Mouse (Mus musculus) midbrain, embryonic 14.5 days (tissue): Measurements from ENCODE around the gene Psg27. TPM values are rescaled to one million over a fixed set of nuclear protein-coding genes. Genes with fewer than 3 reads are reported as not detected.
"Not testable (repeated sequence)": the region's sequence is repeated elsewhere in the genome, so short reads cannot be mapped to it uniquely, and the experiment has no call there.

Experiments
- ATAC-seq: fragments of 200-750 bp; cut with Nextera tagmentation; 2 replicates; pipeline ENCODE4 v1.8.0; 2017; ENCODE audit warnings: moderate number of reproducible peaks, moderate library complexity; ENCODE audit not compliant: low FRiP score, low TSS enrichment
- DNase-seq: peaks from one replicate; pipeline ENCODE4 v3.0.0-alpha.2; 2015
- H3K27ac ChIP-seq: fragments of 300-500 bp; sonication (generic); replicated peaks from 2 replicates; pipeline ENCODE4 v1.5.1; 2014; ENCODE audit warnings: mild to moderate bottlenecking, low read depth, low read length, moderate library complexity
- H3K27me3 ChIP-seq: fragments of 300-500 bp; sonication (generic); 2 replicates; pipeline ENCODE4 v1.6.1; 2014; ENCODE audit warnings: low read length, control low read depth, mixed read lengths; ENCODE audit not compliant: control insufficient read depth, insufficient read depth
- H3K36me3 ChIP-seq: fragments of 300-500 bp; sonication (generic); 2 replicates; pipeline ENCODE4 v1.6.1; 2014; ENCODE audit warnings: low read length, control low read depth; ENCODE audit not compliant: control insufficient read depth, insufficient read depth
- H3K4me1 ChIP-seq: fragments of 300-500 bp; sonication (generic); 2 replicates; pipeline ENCODE4 v1.6.1; 2014; ENCODE audit warnings: mild to moderate bottlenecking, antibody characterized with exemption, low read length, control low read depth; ENCODE audit not compliant: control insufficient read depth, insufficient read depth
- H3K4me2 ChIP-seq: fragments of 300-500 bp; sonication (generic); 2 replicates; pipeline ENCODE4 v1.6.1; 2014; ENCODE audit warnings: mild to moderate bottlenecking, low read length, moderate library complexity
- H3K4me3 ChIP-seq: fragments of 300-500 bp; sonication (generic); replicated peaks from 2 replicates; pipeline ENCODE4 v1.5.1; 2014; ENCODE audit warnings: low read depth, low read length
- H3K9ac ChIP-seq: fragments of 300-500 bp; sonication (generic); replicated peaks from 2 replicates; pipeline ENCODE4 v1.6.1; 2014; ENCODE audit warnings: mild to moderate bottlenecking, low read length, moderate library complexity
- H3K9me3 ChIP-seq: fragments of 300-500 bp; sonication (generic); 2 replicates; pipeline ENCODE4 v1.6.1; 2016; ENCODE audit warnings: low read length, control low read depth, mixed read lengths; ENCODE audit not compliant: control insufficient read depth
- WGBS: fragments of 180-500 bp; shearing (Covaris S2); extraction: QIAGEN DNeasy Blood & Tissue Kit; methylation state at CpG from one replicate; pipeline ENCODE4 v1.1.7; 2014; 5-methylcytosine and 5-hydroxymethylcytosine counted together
- polyA plus RNA-seq: library from polyadenylated mRNA; unstranded; fragments of >200 nt; fragmentation: Nextera tagmentation; extraction: Ambion mirVana; gene quantifications from 2 replicates; pipeline ENCODE4 v1.2.1, GENCODE M21; 2014

Gene Psg27
- polyA plus RNA-seq, result not detected in 2 replicates

DNA sequence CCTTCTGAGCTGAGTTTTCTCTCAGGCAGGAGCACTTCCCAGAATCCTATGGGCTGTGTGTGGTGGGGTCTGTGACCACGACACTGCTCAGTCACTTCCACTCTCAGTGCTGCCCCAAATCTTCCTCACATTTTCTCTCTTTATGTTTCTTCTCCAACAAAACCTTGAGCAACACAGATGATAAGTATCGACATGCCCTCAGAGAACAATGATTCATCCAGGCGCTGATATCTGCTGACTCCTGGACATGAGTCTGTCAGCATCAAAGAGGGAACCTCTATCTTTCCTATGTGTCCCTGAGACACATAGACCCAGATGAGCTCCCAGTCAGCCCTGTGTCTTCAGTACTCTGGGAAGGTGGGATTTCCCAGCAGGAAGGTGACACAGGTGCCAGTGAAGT lies at the start of gene Psg27:
Gene Psg27, minus strand, starts transcription at position 101 of the 400 bp plus-strand sequence.
- Histone ChIP-seq H3K27ac (no peak within 1 kb of the TSS), H3K4me2 (no peak within 1 kb of the TSS), H3K9me3 (no peaks in the 10 kb centered on the region; the same call in 1 of the 2 replicates), H3K36me3 (no peaks in the 10 kb centered on the region), H3K9ac (no peak within 1 kb of the TSS), H3K27me3 (no peaks in the 10 kb centered on the region), H3K4me1 (no peaks in the 10 kb centered on the region), H3K4me3 (no peak within 1 kb of the TSS)
- DNase-seq (no peak), ATAC-seq (no peak)
- WGBS, result 81% methylated on average over 3 of the region's 3 CpGs

DNA sequence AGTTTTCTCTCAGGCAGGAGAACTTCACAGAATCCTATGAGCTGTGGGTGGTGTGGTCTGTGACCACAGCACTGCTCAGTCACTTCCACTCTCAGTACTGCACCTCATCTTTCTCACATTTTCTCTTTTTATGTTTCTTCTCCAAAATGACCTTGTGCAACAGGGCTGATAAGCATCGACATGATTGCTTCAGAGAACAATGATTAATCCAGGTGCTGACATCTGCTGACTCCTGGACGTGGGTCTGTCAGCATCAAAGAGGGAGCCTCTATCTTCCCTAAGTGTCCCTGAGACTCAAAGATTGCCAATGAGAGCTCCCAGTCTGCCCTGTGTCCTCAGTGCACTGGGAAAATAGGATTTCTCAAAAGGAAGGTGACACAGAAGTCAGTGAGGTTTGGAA lies 49.3 kb upstream of the Psg27 start, which contains the start of gene Psg23:
Gene Psg23, minus strand, starts transcription at position 101 of the 400 bp plus-strand sequence.
- H3K9ac ChIP-seq, H3K4me3 ChIP-seq, H3K27ac ChIP-seq, DNase-seq, H3K4me1 ChIP-seq, H3K27me3 ChIP-seq, ATAC-seq, H3K4me2 ChIP-seq, H3K36me3 ChIP-seq, H3K9me3 ChIP-seq: not testable (repeated sequence)
- 54% methylated on average over 1 of the region's 2 CpGs for WGBS

DNA sequence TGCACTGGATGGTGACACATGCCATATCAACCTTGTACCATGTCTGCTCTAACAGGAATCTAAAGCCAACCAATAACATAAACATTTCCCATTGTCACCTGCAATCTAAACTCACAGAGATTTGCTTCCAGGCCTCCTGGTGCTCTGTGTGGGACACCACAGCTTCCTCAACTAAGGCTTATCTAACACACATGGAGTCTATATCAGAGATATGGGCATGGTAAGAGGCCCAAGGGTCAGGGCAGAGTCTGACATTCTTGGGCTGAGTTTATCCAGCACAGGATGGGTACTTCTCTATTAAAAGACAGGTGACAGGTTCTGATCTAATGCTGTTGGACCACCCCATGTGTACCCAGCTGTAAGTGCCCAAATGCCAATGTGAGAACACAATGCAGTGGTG lies 7.3 kb downstream of the Psg27 start:
- H3K27me3 ChIP-seq, result no peaks in the 10 kb centered on the region
- ATAC-seq, result no peak
- no peaks in the 10 kb centered on the region for H3K36me3 ChIP-seq
- no peak overlapping the region for H3K27ac ChIP-seq
- H3K4me2 ChIP-seq, result no peak overlapping the region
- DNase-seq, result no peak
- no peak overlapping the region for H3K4me3 ChIP-seq
- no peak overlapping the region for H3K9ac ChIP-seq
- no peaks in the 10 kb centered on the region for H3K4me1 ChIP-seq
- no peaks in the 10 kb centered on the region for H3K9me3 ChIP-seq

DNA sequence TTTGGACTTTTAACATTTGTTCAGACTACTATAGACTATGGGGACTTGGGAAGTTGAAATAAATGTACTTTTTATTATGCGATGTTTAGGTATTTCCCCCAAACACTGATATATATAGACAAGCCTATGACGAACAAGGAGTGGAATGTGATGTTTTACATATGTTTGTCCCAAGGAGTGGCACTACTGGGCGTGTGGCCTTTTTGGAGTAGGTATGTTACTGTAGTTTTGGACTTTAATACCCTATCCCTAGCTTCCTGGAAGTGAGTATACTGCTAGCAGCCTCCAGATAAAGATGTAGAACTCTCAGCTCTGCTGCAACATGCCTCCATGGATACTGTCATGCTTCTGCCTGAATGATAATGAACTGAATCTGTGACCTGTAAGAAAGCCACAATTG lies 11.4 kb downstream of the Psg27 start:
- WGBS, result 81% methylated on average over 3 of the region's 3 CpGs
- H3K4me3 ChIP-seq, ATAC-seq: not testable (repeated sequence)

DNA sequence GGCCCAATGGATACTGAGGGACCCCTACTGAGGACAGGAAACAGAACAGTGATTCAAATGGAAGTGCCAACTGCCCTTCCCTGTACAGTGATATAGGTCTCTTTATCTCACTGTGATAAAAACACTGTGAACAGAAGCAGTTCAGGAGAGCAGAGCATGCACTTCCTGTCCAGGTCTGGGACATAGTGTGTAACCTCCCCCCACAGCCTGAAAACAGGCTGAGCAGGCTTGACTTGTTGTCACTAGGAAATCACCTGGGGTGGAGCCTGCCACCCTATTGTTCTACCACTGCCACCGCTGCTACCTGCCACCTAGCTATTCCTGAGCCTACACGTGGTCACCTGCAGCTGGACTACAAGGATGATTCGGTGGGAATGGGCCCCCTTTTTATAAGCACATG lies 33.7 kb downstream of the Psg27 start:
- Histone ChIP-seq H3K27me3 (no peaks in the 10 kb centered on the region), H3K9ac (no peak overlapping the region), H3K4me3 (no peak overlapping the region), H3K4me1 (no peaks in the 10 kb centered on the region), H3K36me3 (no peaks in the 10 kb centered on the region), H3K9me3 (no peaks in the 10 kb centered on the region; the same call in 1 of the 2 replicates), H3K27ac (no peak overlapping the region), H3K4me2 (no peak overlapping the region)
- ATAC-seq (no peak), DNase-seq (no peak)
- WGBS, result 61% methylated on average over 3 of the region's 3 CpGs

More for the DNA sequence above, 11.4 kb downstream of the Psg27 start:
- not testable (repeated sequence) for H3K27me3 ChIP-seq, H3K9me3 ChIP-seq, H3K36me3 ChIP-seq, H3K4me2 ChIP-seq, H3K9ac ChIP-seq, DNase-seq, H3K4me1 ChIP-seq, H3K27ac ChIP-seq

DNA sequence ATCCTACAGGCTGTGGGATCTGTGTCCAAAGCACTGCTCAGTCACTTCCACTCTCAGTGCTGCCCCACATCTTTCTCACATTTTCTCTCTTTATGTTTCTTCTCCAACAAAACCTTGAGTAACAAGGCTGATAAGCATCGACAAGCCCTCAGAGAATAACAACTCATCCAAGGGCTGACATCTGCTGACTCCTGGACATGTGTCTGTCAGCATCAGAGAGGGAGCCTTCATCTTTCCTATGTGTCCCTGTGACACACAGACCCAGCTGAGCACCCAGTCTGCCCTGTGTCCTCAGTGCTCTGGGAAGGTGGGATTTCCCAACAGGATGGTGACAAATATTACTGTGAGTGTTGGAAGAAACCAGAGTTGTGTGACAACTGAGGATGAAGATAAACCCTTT lies 34.9 kb downstream of the Psg27 start, which contains the start of gene Psg25:
Gene Psg25, minus strand, starts transcription at position 101 of the 400 bp plus-strand sequence.
- Histone ChIP-seq H3K27ac (no peak within 1 kb of the TSS), H3K4me2 (no peak within 1 kb of the TSS), H3K4me3 (no peak within 1 kb of the TSS), H3K9ac (no peak within 1 kb of the TSS), H3K9me3 (no peaks in the 10 kb centered on the region; the same call in 1 of the 2 replicates), H3K27me3 (no peaks in the 10 kb centered on the region), H3K36me3 (no peaks in the 10 kb centered on the region), H3K4me1 (no peaks in the 10 kb centered on the region)
- DNase-seq (no peak), ATAC-seq (no peak)
- 90% methylated on average over 1 of the region's 1 CpGs for WGBS

DNA sequence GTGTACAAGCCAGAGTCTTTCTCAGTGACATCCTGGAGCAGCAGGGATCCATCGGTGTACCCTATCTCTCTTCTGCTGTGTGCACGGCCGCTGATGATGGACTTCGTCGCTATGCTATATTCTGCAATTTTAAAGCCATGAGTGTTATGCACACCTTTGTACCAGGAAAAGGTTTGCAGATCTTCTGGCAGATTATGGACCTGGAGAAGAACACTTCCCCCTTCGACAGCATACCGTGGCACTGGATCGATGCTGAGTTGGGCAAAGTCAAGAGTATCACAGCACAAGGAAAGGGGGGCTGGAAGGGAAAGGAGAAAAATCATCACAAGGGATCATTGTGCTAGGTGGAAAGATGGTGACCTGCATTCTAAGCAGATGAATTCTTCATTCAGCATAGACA lies 42.4 kb downstream of the Psg27 start:
- no peaks in the 10 kb centered on the region for H3K36me3 ChIP-seq
- H3K4me3 ChIP-seq, result no peak overlapping the region
- H3K27ac ChIP-seq, result no peak overlapping the region
- no peaks in the 10 kb centered on the region for H3K27me3 ChIP-seq
- no peaks in the 10 kb centered on the region for H3K9me3 ChIP-seq
- no peaks in the 10 kb centered on the region for H3K4me1 ChIP-seq
- DNase-seq (no peak), ATAC-seq (no peak)
- 91% methylated on average over 8 of the region's 8 CpGs for WGBS
- no peak overlapping the region for H3K4me2 ChIP-seq
- no peak overlapping the region for H3K9ac ChIP-seq

DNA sequence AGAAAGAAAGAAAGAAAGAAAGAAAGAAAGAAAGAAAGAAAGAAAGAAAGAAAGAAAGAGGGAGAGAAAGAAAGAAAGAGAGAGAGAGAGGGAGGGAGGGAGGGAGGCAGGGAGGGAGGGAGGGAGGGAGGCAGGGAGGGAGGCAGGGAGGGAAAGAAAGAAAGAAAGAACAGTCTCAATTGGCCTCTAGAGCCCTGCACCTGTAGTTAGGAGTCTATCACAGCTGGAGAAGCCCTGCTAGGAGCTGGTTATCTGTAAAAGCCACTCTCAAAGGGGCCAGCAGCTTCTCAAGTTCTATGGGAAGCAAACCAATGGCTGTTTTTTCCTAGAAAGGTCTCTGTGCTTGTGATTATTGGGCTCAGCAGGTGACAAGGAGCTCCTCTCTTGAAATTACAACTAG lies 54.3 kb downstream of the Psg27 start:
- not testable (repeated sequence) for H3K4me3 ChIP-seq, H3K27ac ChIP-seq, H3K4me2 ChIP-seq, H3K36me3 ChIP-seq, ATAC-seq, H3K9ac ChIP-seq, H3K27me3 ChIP-seq, DNase-seq, H3K9me3 ChIP-seq, H3K4me1 ChIP-seq

DNA sequence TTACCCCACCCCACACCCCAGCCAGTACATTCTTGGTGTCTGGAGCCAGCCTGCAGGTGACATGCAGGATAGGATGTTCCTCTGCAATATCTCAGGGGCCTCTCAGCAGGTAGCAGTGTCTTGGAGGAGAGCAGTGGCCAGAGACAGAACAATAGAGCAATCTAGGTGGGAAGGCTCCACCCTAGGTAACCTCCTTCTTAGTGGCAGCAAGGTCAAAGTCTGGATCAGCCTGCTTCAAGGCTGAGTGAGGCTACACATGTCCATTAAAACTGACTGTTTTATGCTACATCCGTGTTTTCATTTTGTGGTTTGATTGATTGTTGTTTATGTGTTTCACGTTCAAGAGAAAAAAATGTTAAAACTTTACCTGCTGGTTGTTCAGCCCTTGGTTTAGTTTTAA lies 54.7 kb downstream of the Psg27 start:
- WGBS, result 69% methylated on average over 2 of the region's 2 CpGs
- ATAC-seq, H3K27me3 ChIP-seq: not testable (repeated sequence)

More for the DNA sequence above, 54.7 kb downstream of the Psg27 start:
- not testable (repeated sequence) for H3K9ac ChIP-seq, H3K9me3 ChIP-seq, H3K27ac ChIP-seq, H3K4me3 ChIP-seq, H3K36me3 ChIP-seq, DNase-seq, H3K4me2 ChIP-seq, H3K4me1 ChIP-seq
